Mouse (Mus musculus) C2C12 (cell line): ENCODE results near the gene Megf11. TPM values are rescaled to one million over a fixed set of nuclear protein-coding genes. Genes with fewer than 3 reads are reported as not detected.

Experiments
- H3K27me3 ChIP-seq: one replicate; pipeline ENCODE4 v1.6.1; 2011; ENCODE audit not compliant: control insufficient read depth, insufficient read depth, insufficient read length
- H3K36me3 ChIP-seq: one replicate; pipeline ENCODE4 v1.6.1; 2011; ENCODE audit not compliant: control insufficient read depth, insufficient read depth
- H3K4me3 ChIP-seq: one replicate; pipeline ENCODE4 v1.5.1; 2011; ENCODE audit warnings: mild to moderate bottlenecking, control low read depth; ENCODE audit not compliant: poor library complexity, insufficient read depth, severe bottlenecking
- H3K79me2 ChIP-seq: one replicate; pipeline ENCODE4 v1.6.1; 2011; ENCODE audit not compliant: control insufficient read depth, insufficient read depth
- H3K79me3 ChIP-seq: one replicate; pipeline ENCODE4 v1.6.1; 2011; ENCODE audit warnings: low read depth, control low read depth
- H3ac ChIP-seq: one replicate; pipeline ENCODE3; 2011; ENCODE audit warnings: low read depth; ENCODE audit not compliant: control insufficient read depth, insufficient read length
- CEBPB ChIP-seq: IDR thresholded peaks from one replicate; pipeline ENCODE4 v1.6.1; 2011; ENCODE audit warnings: low read depth, mild to moderate bottlenecking, control low read depth, moderate library complexity
- CTCF ChIP-seq: IDR thresholded peaks from one replicate; pipeline ENCODE4 v1.5.1; 2011; ENCODE audit not compliant: control insufficient read depth, insufficient read depth, insufficient read length
- FOSL1 ChIP-seq: IDR thresholded peaks from one replicate; pipeline ENCODE4 v1.8.0; 2011; ENCODE audit warnings: mild to moderate bottlenecking, low read length; ENCODE audit not compliant: poor library complexity, insufficient read depth, severe bottlenecking
- MAX ChIP-seq: IDR thresholded peaks from one replicate; pipeline ENCODE4 v1.6.1; 2011; ENCODE audit warnings: mild to moderate bottlenecking, control low read depth
- MYOD1 ChIP-seq: IDR thresholded peaks from one replicate; pipeline ENCODE4 v1.6.1; 2011; ENCODE audit warnings: low read depth; ENCODE audit not compliant: control insufficient read depth, insufficient read length
- MYOG ChIP-seq: IDR thresholded peaks from one replicate; pipeline ENCODE4 v1.6.1; 2011; ENCODE audit not compliant: control insufficient read depth, insufficient read length; ENCODE audit errors: extremely low read depth
- USF1 ChIP-seq: IDR thresholded peaks from one replicate; pipeline ENCODE4 v1.6.1; 2011; ENCODE audit warnings: low read depth, mild to moderate bottlenecking, control low read depth, moderate library complexity
- polyA plus RNA-seq: library from polyadenylated mRNA; unstranded; fragments of >200 nt; fragmentation: generic; extraction: Trizol; gene quantifications from one replicate; pipeline ENCODE4 v1.2.1, GENCODE M21; 2012; ENCODE audit warnings: missing spikeins

Megf11 gene
- polyA plus RNA-seq, 1 experiment: 0.07 TPM

DNA sequence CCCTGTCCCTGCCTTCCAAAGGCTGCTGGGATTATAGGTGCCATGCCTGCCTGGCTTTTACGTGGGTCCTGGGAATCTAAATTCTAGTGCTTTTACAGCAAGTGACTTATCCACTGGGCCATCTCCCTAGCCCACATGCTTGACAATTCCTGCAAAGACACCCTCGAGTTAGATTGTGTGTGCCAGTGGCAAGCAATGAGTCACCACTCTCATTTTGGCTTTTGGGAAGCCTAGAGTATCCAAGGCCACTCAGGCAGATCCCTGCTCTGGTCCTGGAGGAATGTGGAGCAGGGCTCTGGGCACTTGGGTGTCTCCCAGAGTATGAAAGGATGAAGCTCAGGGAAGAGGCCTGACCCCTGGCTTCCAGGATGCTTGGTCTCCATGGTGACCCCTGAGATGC lies 143.2 kb downstream of the Megf11 start:
- Histone ChIP-seq H3K4me3 (no peak overlapping the region), H3K27me3 (peaks cover 27% of the 10 kb centered on the region), H3K79me2 (no peaks in the 10 kb centered on the region), H3K79me3 (no peaks in the 10 kb centered on the region), H3ac (no peak overlapping the region), H3K36me3 (no peaks in the 10 kb centered on the region)
- TF ChIP-seq MYOG (no peak), CEBPB (no peak), CTCF (no peak), FOSL1 (no peak), MAX (no peak), MYOD1 (no peak), USF1 (no peak)

GRCm38 (mm10) chr9:64531935-64532334 lies 146.5 kb downstream of the Megf11 start:
- Histone ChIP-seq H3K4me3 (no peak overlapping the region), H3K79me2 (no peaks in the 10 kb centered on the region), H3K36me3 (no peaks in the 10 kb centered on the region), H3K27me3 (peaks cover 25% of the 10 kb centered on the region), H3K79me3 (no peaks in the 10 kb centered on the region), H3ac (no peak overlapping the region)
- TF ChIP-seq FOSL1 (no peak), USF1 (peak; percentile 41), MYOG (no peak)

DNA sequence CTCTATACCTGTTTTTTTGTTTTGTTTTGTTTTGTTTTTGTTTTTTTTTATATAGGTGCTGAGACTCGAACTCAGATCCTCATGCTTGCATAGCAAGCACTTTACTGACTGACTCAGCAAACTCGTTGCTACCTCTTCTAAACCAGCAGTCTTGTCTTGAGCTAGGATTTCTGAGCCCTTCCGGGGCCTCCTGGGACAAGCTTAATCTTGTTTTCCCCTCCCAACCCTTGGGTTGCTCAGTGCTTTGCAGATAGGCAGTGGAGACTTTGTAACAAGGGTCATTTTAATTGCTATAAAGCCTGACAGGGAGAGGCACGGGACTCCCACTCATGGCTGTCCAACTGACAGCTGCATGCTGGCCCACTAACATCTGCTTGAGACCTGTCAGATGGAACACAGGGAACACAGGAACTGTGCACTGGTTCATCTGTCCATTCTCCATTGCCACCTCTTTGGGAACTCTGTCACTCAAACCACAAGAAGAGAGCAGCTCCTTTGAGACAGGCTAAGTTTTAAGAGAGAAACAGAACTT lies 147.4 kb downstream of the Megf11 start:
- H3K79me3 ChIP-seq: no peaks in the 10 kb centered on the region
- H3K4me3 ChIP-seq: no peak overlapping the region
- no peaks in the 10 kb centered on the region for H3K79me2 ChIP-seq
- peaks cover 25% of the 10 kb centered on the region for H3K27me3 ChIP-seq
- no peaks in the 10 kb centered on the region for H3K36me3 ChIP-seq
- H3ac ChIP-seq: no peak overlapping the region
- TF ChIP-seq MAX: no peak
- TF ChIP-seq FOSL1: no peak
- TF ChIP-seq MYOD1: no peak
- TF ChIP-seq USF1: no peak
- no peak for TF ChIP-seq CTCF
- TF ChIP-seq CEBPB: no peak
- TF ChIP-seq MYOG: no peak

- no peaks in the 10 kb centered on the region for H3K79me2 ChIP-seq
- H3K36me3 ChIP-seq: no peaks in the 10 kb centered on the region
- TF ChIP-seq FOSL1 (no peak), CEBPB (no peak), MAX (no peak), MYOG (no peak), MYOD1 (no peak), CTCF (no peak), USF1 (no peak)
- peaks cover 25% of the 10 kb centered on the region for H3K27me3 ChIP-seq
- H3ac ChIP-seq: no peak overlapping the region
- H3K4me3 ChIP-seq: no peak overlapping the region
- H3K79me3 ChIP-seq: no peaks in the 10 kb centered on the region
Observed at GRCm38 (mm10) chr9:64533488-64534119, 148.2 kb downstream of the Megf11 start.

DNA sequence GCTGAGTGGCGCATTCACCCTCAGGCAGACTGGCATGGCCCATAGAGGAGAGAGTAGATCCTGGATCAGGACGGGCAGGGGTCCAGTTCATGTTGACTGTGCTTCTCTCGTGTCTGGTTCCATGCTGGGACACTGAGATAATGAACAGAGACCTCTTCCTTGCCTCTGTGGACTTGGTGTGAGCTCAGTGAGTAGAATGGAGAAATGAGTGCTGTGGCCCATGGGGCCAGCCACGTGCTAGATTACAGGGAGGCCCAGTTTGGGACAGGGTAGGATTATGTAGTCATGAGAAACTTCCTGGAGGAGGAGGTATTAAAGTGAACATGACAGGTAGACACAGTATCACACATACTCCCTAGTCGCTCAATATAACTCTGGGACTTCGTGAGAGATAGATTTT lies 148.9 kb downstream of the Megf11 start:
- Histone ChIP-seq H3K36me3 (no peaks in the 10 kb centered on the region), H3K79me3 (no peaks in the 10 kb centered on the region), H3K27me3 (peaks cover 28% of the 10 kb centered on the region), H3K79me2 (no peaks in the 10 kb centered on the region), H3K4me3 (no peak overlapping the region), H3ac (no peak overlapping the region)
- TF ChIP-seq MYOD1 (no peak), CTCF (no peak), MAX (no peak), FOSL1 (no peak), MYOG (no peak), USF1 (no peak), CEBPB (no peak)

- H3ac ChIP-seq: no peak overlapping the region
- peaks cover 28% of the 10 kb centered on the region for H3K27me3 ChIP-seq
- H3K4me3 ChIP-seq: no peak overlapping the region
- H3K36me3 ChIP-seq: no peaks in the 10 kb centered on the region
- H3K79me3 ChIP-seq: no peaks in the 10 kb centered on the region
- H3K79me2 ChIP-seq: no peaks in the 10 kb centered on the region
- TF ChIP-seq USF1: no peak
- TF ChIP-seq CEBPB: no peak
- TF ChIP-seq CTCF: no peak
- no peak for TF ChIP-seq FOSL1
- no peak for TF ChIP-seq MAX
- no peak for TF ChIP-seq MYOG
- no peak for TF ChIP-seq MYOD1
Observed at GRCm38 (mm10) chr9:64534856-64535539, 149.6 kb downstream of the Megf11 start.
